Comparison of ENCODE assay signal across 8 mouse cellular contexts in the genomic region with DNA sequence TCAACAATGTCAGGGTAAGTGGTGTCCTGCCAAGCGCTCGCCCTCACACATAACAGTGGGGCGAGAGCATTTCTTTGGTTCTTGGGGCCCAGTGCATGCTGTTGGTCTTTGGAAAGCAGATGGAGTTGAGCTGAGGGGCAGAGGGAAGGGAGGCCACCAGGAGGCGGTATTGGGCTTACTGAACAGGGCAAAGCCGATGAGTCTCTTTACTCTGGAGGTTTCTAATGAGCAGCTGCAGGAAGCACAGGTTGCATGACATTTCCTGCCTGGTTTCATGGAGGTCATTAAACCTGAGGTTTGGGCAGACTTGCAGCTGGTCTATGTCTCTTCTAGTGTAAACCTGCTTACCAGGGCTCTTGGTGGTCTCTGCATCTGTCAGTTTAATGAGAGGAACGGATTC. TPM values are rescaled to one million over a fixed set of nuclear protein-coding genes. Genes with fewer than 3 reads are reported as not detected.
DNase-seq lines count a peak whose midpoint lies in the region.

No protein-coding gene starts in this region.

- intact Hi-C loops in gastrocnemius, postnatal 14 days (cut with DNase I; ENCODE audit: low total_unique reads), result loop anchor here (5.0 kb wide), 1 partner anchor 40 kb away; no protein-coding TSS in a partner anchor
- intact Hi-C loops in gastrocnemius, postnatal 36 days (cut with DNase I), result no loop called here

- peak; percentile 50 for DNase-seq in gastrocnemius, postnatal 14 days
- DNase-seq in gastrocnemius, postnatal 36 days, result no peak
- peak; percentile 50 for DNase-seq in urinary bladder, postnatal 25 days (ENCODE audit: low spot score)
- DNase-seq in urinary bladder, postnatal 4 days (ENCODE audit: low spot score in 2 of 2), result no peak
- DNase-seq in embryo, embryonic 11.5 days (ENCODE audit: low read depth, low spot score), result peak; percentile 32
- peak; percentile 64 for DNase-seq in kidney, postnatal 14 days
- DNase-seq in mesoderm, embryonic 11.5 days (ENCODE audit: low read depth, low spot score), result peak; percentile 60
- DNase-seq in thymus, postnatal 4 days, result peak; percentile 94

RNA-seq across cellular contexts. Expression of gene Naxd, which starts 9.5 kb away (rescaled TPM):
- total RNA-seq in gastrocnemius, postnatal 14 days (2021), result 10 to 100 TPM; 23.4 to 27.3 TPM
- total RNA-seq in gastrocnemius, postnatal 36 days (2021), result 10 to 100 TPM; 25.2 to 27.7 TPM

RNA-seq across cellular contexts. Expression of gene Rab20, which starts 28.3 kb away (rescaled TPM):
- total RNA-seq in gastrocnemius, postnatal 14 days (2021), result under 1 TPM; 0.53 to 0.69 TPM
- total RNA-seq in gastrocnemius, postnatal 36 days (2021), result 1 to 10 TPM; 1.2 to 1.9 TPM

RNA-seq across cellular contexts. Expression of gene Cars2, which starts 43.8 kb away (rescaled TPM):
- 10 to 100 TPM; 12.8 to 13.8 TPM for total RNA-seq in gastrocnemius, postnatal 14 days (2021)
- 10 to 100 TPM; 13.8 to 14.2 TPM for total RNA-seq in gastrocnemius, postnatal 36 days (2021)

RNA-seq across cellular contexts. Expression of gene Ing1, which starts 48.6 kb away (rescaled TPM):
- total RNA-seq in gastrocnemius, postnatal 14 days (2021), result 10 to 100 TPM; 21.0 to 21.2 TPM
- total RNA-seq in gastrocnemius, postnatal 36 days (2021), result 10 to 100 TPM; 12.0 to 15.0 TPM

Comparison
In these comparisons a context has a peak if more than half of its experiments do, and no peak if none do; other contexts are left out.
1. DNase-seq: peak in gastrocnemius, postnatal 14 days (single experiment), urinary bladder, postnatal 25 days (single experiment), embryo, embryonic 11.5 days (single experiment), kidney, postnatal 14 days (single experiment), mesoderm, embryonic 11.5 days (single experiment) and thymus, postnatal 4 days (single experiment); none in gastrocnemius, postnatal 36 days (0 of 2) and urinary bladder, postnatal 4 days (0 of 2).